Mouse (Mus musculus) C2C12 (cell line): ENCODE measurements around the gene Ccdc134.

Experiments used
- CEBPB ChIP-seq: IDR thresholded peaks from one replicate; pipeline ENCODE4 v1.6.1; 2011; ENCODE audit warnings: low read depth, mild to moderate bottlenecking, control low read depth, moderate library complexity
- CTCF ChIP-seq: IDR thresholded peaks from one replicate; pipeline ENCODE4 v1.5.1; 2011; ENCODE audit not compliant: control insufficient read depth, insufficient read depth, insufficient read length
- FOSL1 ChIP-seq: IDR thresholded peaks from one replicate; pipeline ENCODE4 v1.8.0; 2011; ENCODE audit warnings: mild to moderate bottlenecking, low read length; ENCODE audit not compliant: poor library complexity, insufficient read depth, severe bottlenecking
- MAX ChIP-seq: IDR thresholded peaks from one replicate; pipeline ENCODE4 v1.6.1; 2011; ENCODE audit warnings: mild to moderate bottlenecking, control low read depth
- MYOD1 ChIP-seq: IDR thresholded peaks from one replicate; pipeline ENCODE4 v1.6.1; 2011; ENCODE audit warnings: low read depth; ENCODE audit not compliant: control insufficient read depth, insufficient read length
- MYOG ChIP-seq: IDR thresholded peaks from one replicate; pipeline ENCODE4 v1.6.1; 2011; ENCODE audit not compliant: control insufficient read depth, insufficient read length; ENCODE audit errors: extremely low read depth
- USF1 ChIP-seq: IDR thresholded peaks from one replicate; pipeline ENCODE4 v1.6.1; 2011; ENCODE audit warnings: low read depth, mild to moderate bottlenecking, control low read depth, moderate library complexity

DNA sequence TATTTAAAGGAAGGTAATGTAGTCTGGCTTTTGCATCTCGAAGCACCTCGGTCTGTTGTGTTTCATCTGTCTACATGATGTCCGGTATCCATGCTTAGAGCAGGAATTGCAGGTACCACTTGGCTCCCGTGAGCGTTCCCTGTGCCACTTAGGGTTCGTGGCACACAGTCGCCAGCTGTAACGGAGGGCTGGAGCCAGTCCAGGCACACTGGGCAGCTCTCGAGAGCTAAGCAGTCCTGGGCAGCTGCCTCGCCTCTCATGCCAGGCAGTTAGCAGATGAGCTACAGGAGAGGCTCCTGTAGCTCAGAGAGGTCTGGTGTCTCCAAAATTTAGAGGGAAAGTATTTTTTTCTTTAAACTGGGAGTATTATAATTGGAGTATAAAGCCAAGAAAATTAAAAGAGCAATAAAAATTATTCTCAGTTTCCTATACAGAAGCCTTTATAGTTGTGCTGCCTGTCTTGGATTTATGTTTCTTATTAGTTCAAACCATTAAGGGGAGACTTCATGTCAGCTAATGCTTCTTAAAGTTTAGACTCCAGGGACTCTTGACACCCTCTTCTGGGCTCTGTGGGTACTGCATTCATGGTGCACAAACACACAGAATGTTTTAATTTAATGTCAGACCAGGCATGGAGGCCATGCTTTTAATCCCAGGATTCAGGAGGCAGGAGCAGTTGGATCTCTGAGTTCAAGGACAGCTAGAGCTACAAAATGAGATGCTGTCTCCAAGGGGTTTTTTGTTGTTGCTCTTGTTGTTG lies 60.9 kb downstream of the Ccdc134 start:
- no peak for TF ChIP-seq CTCF
- no peak for TF ChIP-seq MAX
- no peak for TF ChIP-seq USF1
- TF ChIP-seq MYOG: no peak
- no peak for TF ChIP-seq CEBPB
- TF ChIP-seq MYOD1: no peak
- no peak for TF ChIP-seq FOSL1
